Mouse (Mus musculus) G1E (cell line): ENCODE measurements around the gene Gm8797. TPM values are rescaled to one million over a fixed set of nuclear protein-coding genes. Genes with fewer than 3 reads are reported as not detected.
"Not testable (repeated sequence)": the region's sequence is repeated elsewhere in the genome, so short reads cannot be mapped to it uniquely, and the experiment has no call there.

Source experiments
- ATAC-seq: 2 replicates; pipeline ENCODE4 v1.8.0; 2016; ENCODE audit warnings: mild to moderate bottlenecking; ENCODE audit not compliant: insufficient number of reproducible peaks, poor library complexity, low FRiP score, severe bottlenecking; ENCODE audit errors: extremely low read depth
- DNase-seq: peaks from one replicate; pipeline ENCODE4 v3.0.0; 2012; ENCODE audit warnings: low spot score
- H3K27me3 ChIP-seq: 2 replicates; pipeline ENCODE4 v1.6.1; 2012; ENCODE audit warnings: mild to moderate bottlenecking, low read length, inconsistent platforms; ENCODE audit not compliant: insufficient read depth
- H3K36me3 ChIP-seq: replicated peaks from 2 replicates; pipeline ENCODE3; 2012; ENCODE audit warnings: mild to moderate bottlenecking, inconsistent platforms
- H3K4me1 ChIP-seq: 2 replicates; pipeline ENCODE4 v1.6.1; 2012; ENCODE audit warnings: low read depth, low read length, inconsistent platforms, mixed read lengths; ENCODE audit not compliant: insufficient read depth
- H3K4me3 ChIP-seq: 2 replicates; pipeline ENCODE4 v1.5.1; 2012; ENCODE audit warnings: low read depth, mild to moderate bottlenecking, inconsistent platforms, low read length, moderate library complexity, mixed read lengths
- H3K9me3 ChIP-seq: replicated peaks from 2 replicates; pipeline ENCODE4 v1.6.1; 2012; ENCODE audit warnings: inconsistent platforms
- CTCF ChIP-seq: IDR thresholded peaks from 2 replicates; pipeline ENCODE4 v1.5.1; 2012; ENCODE audit warnings: low read depth, low read length, inconsistent platforms, mixed read lengths
- GATA1 ChIP-seq: IDR thresholded peaks from 2 replicates; pipeline ENCODE4 v1.6.1; 2012; ENCODE audit warnings: borderline replicate concordance, low read length, inconsistent platforms, mixed read lengths
- GATA2 ChIP-seq: IDR thresholded peaks from 2 replicates; pipeline ENCODE4 v1.6.1; 2012; ENCODE audit warnings: low read depth, low read length, inconsistent platforms, borderline replicate concordance
- POLR2AphosphoS5 ChIP-seq: IDR thresholded peaks from 2 replicates; pipeline ENCODE4 v1.6.1; 2012; ENCODE audit warnings: low read depth, low read length, inconsistent platforms; ENCODE audit not compliant: insufficient replicate concordance
- TAL1 ChIP-seq: conservative IDR thresholded peaks from 2 replicates; pipeline ENCODE4 v1.6.1; 2012; ENCODE audit warnings: low read depth, low read length, inconsistent platforms, mixed read lengths
- polyA plus RNA-seq: library from polyadenylated mRNA; stranded (reverse); fragments of >175 nt; gene quantifications from 2 replicates; pipeline ENCODE4 v1.2.3, GENCODE M21; 2012
- total RNA-seq, 2 experiments: library from RNA; stranded (forward) in 1 of 2; stranded (reverse) in 1 of 2; fragments of 200-1000 nt in 1 of 2; fragments of >200 nt in 1 of 2; fragmentation: Nextera tagmentation in 1 of 2; gene quantifications; 2 replicates each; pipeline ENCODE4 v1.2.3; 2014 to 2017

Gene Gm8797
- total RNA-seq (2014; fragmentation: Nextera tagmentation) = not detected in 2 replicates
- total RNA-seq (2017) = 23.1 and 83.8 TPM in 2 replicates
- polyA plus RNA-seq = 0.54 and 1.0 TPM in 2 replicates

DNA sequence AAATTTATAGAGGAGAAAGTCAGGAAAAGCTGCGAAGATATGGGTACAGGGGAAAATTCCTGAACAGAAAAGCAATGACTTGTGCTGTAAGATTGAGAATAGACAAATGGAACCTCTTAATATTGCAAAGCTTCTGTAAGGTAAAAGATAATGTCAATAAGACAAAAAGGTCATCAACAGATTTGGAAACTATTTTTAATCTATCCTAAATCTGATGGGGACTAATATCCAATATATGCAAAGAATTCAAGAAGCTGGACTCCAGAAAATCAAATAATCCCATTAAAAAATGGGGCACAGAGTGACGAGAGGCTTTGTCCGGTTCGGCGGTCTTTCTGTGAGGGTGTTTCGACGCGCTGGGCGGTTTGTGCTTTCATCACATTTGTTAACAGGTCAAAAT is at the start of gene Gm8797:
TSS of gene Gm8797 (plus strand) at position 301 of the 400 bp plus-strand sequence.
- not testable (repeated sequence) for ATAC-seq, H3K36me3 ChIP-seq

DNA sequence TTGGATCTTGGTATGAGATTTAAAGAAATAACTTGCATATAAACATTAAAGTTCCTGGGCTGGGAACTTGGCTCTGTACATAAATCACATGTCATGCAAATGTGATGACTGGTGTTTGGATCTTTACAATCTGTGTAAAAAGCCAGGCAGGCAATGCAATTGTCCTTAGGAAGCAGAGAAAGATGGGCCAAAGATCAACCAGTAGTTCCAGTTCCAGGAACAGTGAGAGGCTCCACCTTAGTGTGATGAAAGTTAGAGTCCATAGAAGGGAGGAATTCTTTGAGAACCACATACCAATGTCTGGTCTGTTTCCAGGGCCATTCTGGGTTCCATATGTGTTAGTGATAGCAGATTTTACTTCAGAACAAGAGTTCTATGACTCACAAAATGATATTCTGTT is 36.1 kb upstream of the Gm8797 start:
- ATAC-seq (no peak), DNase-seq (no peak)
- Histone ChIP-seq H3K4me1 (no peaks in the 10 kb centered on the region), H3K36me3 (no peaks in the 10 kb centered on the region), H3K27me3 (no peaks in the 10 kb centered on the region), H3K4me3 (no peak overlapping the region), H3K9me3 (no peaks in the 10 kb centered on the region)
- TF ChIP-seq GATA1 (no peak), POLR2AphosphoS5 (no peak), CTCF (no peak), GATA2 (no peak), TAL1 (no peak)

More for the DNA sequence above, at the start of gene Gm8797:
- not testable (repeated sequence) for DNase-seq, H3K4me3 ChIP-seq, H3K4me1 ChIP-seq, H3K27me3 ChIP-seq, H3K9me3 ChIP-seq

DNA sequence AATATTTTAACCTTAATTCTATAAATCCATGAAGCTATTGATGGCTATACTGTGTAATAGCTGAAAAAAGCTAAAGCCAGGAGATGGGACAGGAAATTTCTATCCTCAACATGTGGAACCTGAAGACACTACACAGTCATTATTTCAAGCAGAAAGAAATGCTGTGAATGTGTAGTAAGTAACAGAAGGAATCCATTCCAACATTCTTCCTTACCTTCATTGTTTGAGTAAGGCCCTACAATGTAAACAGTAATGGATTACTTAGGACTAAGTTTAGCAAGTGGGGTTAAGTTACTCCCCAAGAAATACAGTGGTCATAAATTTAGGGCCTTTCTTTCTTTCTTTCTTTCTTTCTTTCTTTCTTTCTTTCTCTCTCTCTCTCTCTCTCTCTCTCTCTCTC is 17.7 kb upstream of the Gm8797 start:
- H3K27me3 ChIP-seq = no peaks in the 10 kb centered on the region
- TF ChIP-seq CTCF = no peak
- no peak for TF ChIP-seq POLR2AphosphoS5
- no peak for TF ChIP-seq GATA2
- no peak for TF ChIP-seq GATA1
- no peak for TF ChIP-seq TAL1
- H3K9me3 ChIP-seq = no peaks in the 10 kb centered on the region
- no peak overlapping the region for H3K4me3 ChIP-seq
- DNase-seq = no peak
- no peaks in the 10 kb centered on the region for H3K36me3 ChIP-seq
- no peak for ATAC-seq
- H3K4me1 ChIP-seq = no peaks in the 10 kb centered on the region

DNA sequence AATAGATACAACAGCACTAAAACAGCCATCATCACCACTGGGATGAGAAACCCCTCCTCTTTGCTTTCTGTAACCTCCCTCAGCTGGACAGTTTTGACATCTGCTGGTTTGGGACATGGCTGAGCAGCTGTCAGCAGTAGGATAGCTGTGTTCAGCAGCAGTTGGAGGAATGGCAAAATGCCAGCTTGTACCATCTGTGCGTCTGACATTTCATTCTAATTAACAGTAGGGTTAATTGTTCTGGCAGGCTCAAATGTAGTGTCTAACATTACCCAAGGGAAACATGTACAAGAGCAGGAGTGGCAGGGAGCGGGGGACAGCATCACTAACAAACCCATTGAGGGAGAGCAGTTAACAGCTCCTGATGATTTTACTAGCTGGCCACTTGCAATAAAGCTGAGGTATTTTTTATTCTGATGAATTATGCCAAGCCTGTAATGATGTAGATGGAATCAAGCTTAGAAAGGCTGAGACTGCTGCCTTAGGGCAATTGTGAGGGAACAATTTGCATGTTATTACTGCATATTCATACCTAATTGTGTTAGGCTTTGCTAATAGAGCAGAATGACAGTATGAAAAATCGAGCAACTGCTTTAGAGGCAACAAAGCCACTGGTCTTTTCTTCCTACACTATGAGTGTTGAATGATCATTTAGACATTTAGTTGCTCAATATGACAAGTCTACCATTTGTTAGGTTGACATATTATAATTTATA is 4.3 kb downstream of the Gm8797 start:
- H3K4me3 ChIP-seq = no peak overlapping the region
- no peak for TF ChIP-seq POLR2AphosphoS5
- no peak for TF ChIP-seq TAL1
- TF ChIP-seq CTCF = no peak
- no peak for TF ChIP-seq GATA1
- DNase-seq = no peak
- no peaks in the 10 kb centered on the region for H3K4me1 ChIP-seq
- H3K36me3 ChIP-seq = no peaks in the 10 kb centered on the region
- no peaks in the 10 kb centered on the region for H3K27me3 ChIP-seq
- no peaks in the 10 kb centered on the region for H3K9me3 ChIP-seq
- ATAC-seq = no peak

DNA sequence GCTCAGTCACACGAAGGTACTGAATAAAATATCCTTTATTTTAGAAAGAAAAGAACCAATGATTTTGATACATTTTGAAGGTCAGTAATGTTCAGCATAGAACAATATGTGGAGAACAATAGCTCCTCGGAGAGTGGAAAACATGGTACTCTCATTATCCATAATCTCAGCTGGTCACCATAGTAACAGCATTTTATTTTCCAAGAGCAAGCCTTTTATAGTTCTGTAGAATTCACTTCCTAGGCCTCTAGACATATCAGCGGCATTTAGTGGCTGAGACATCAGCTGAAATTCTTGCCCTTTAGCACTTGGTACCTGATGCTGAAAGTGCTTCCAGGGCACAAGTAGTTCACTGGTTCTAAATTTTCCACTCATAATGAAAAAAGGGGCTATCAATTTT is 15.7 kb downstream of the Gm8797 start:
- ATAC-seq (no peak), DNase-seq (no peak)
- Histone ChIP-seq H3K4me3 (no peak overlapping the region), H3K36me3 (no peaks in the 10 kb centered on the region), H3K27me3 (no peaks in the 10 kb centered on the region), H3K4me1 (no peaks in the 10 kb centered on the region), H3K9me3 (no peaks in the 10 kb centered on the region)
- TF ChIP-seq POLR2AphosphoS5 (no peak), GATA2 (no peak), GATA1 (no peak)

DNA sequence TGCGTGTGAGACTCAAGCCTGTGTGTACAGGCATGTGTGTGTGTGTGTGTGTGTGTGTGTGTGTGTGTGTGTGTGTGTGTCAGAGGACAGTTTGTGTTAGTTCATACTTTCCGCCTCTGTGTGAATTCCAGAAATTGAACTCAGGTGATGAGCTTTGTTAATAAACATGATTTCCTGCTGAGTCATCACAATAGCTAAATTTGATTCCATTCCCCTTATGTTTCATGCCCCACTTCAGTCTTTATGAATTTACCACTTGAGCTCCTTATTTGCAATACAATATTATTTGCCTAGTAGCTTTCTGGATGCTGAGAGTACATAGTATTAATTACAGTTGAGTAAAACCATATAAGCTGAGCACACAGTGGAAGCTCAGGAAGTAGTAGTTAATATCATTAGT is 26.3 kb downstream of the Gm8797 start:
- DNase-seq (no peak), ATAC-seq (no peak)
- H3K4me1 ChIP-seq = no peaks in the 10 kb centered on the region
- TF ChIP-seq GATA1 = no peak
- TF ChIP-seq POLR2AphosphoS5 = no peak
- no peak for TF ChIP-seq GATA2
- TF ChIP-seq CTCF = no peak
- H3K4me3 ChIP-seq = no peak overlapping the region
- no peaks in the 10 kb centered on the region for H3K36me3 ChIP-seq
- no peaks in the 10 kb centered on the region for H3K27me3 ChIP-seq
- no peaks in the 10 kb centered on the region for H3K9me3 ChIP-seq
